Mouse (Mus musculus) cerebellum, adult 11-12 months (tissue): ENCODE data around the gene Tead1.

Source experiments
- DNase-seq: peaks from one replicate; pipeline ENCODE4 v3.0.0; 2022

Gene Tead1

DNA sequence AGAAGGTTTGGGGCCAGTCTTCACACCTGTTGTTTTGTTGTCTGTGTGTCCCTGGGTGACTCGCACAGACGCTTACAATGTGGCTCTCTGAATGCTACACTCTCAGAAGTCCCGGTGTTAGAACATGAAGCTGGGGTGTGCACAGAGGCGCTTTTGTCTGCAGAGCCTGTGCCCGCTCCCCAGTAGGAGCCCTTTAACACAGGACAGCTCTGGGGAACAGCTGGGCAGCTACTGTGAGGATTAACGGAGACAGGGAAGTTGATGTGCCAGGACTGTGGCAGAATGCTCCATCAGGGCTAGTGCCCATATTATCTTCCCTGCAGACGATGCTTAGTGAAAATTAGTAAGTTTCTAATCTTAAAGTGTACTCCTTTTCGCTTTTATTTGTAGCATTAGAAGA is 102.9 kb downstream of the Tead1 start:
- no peak for DNase-seq

- no peak for DNase-seq
Measured at GRCm38 (mm10) chr7:112784278-112784677, 105.2 kb downstream of the Tead1 start.

DNA sequence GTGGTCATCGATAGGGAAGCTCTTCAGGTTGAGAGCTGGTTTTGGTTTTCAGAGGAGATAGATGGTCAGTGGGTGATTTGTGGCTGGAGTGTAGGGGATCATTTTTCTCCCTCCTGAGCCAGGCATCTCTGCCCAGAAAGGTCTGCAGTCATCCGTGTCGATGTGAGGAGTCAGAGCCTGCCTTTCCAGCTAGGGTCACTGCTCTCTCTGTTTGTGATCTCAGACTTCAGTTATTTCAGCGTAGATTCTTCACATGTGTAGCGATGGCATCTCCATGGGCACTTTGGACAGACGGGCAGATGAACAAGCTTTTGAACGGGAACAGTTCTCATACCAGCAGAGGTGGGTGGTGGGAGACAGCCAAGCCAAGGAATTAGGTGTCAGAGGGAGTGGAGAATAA is 106.2 kb downstream of the Tead1 start:
- DNase-seq, result no peak

DNA sequence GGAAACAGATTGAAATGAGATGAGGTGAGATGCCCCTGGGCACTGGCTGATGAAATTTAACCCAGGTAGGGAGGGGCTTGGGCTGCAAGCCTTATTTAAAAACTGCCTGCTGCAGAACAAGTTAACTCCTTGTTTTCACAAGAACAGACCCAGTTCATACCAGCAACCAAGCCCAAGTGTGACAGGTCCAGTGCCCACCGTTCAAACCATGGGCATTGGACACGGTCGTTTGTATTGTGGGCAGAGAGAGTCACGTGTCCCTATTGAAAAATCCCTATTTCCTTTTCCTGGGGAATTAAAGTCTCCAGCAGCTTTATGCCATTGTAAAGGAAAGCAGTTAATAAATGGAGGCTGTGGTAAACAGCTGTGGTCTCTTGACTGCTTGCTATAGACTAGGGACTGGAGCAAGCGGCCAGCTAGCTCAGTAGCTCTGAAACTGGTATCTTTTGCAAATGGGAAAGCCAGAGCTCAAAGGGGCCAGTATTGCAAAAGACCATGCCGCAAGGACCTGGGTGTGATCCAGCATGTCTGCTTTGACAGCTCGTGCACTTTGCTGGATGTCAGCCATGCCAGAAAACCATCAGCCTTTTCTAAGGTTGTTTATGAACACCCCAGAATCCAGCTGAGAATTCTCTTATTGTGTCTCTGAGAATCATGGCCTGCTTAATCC is 107.6 kb downstream of the Tead1 start:
- no peak for DNase-seq

- DNase-seq, result no peak
Measured at GRCm38 (mm10) chr7:112787281-112787680, 108.2 kb downstream of the Tead1 start.

DNA sequence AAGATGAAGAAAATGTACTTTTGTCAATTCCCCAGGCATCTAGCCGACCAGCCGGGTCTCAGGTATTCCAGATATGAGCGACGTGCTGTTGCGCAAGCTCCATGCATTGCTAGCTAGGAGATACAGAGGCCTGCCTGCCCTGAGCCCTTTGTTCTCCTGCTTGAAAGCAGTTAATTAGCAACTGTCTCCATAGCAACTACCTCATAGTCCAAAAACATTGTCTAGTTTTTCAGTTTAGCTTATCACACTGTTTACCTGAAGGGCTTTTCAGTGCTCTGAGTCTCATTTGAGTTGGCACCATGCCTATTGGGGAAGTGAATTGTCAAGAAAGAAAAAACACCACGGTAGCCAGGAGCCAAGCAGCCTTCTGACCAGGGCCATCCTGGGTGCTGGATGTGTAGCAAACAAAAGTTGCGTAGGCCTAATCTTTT is 109.2 kb downstream of the Tead1 start:
- no peak for DNase-seq

DNA sequence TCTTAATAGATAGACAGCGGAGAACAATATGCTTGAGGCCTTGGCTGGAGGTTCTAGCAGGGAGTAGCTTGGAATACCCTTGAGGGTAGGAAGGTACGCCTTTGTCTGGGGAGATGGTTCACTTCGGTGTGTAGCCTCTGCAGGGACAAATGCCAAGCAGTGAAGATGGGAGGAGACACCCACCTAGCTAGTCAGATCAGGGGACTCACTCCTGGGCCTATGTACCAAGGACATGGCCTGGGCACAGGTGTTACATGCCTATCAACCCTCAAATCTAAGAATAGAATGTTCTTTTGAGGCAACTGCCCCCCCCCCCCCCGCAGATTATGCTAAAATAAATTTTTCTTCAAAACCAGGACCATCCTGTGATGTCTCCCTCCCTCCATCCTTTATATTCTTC is 110.6 kb downstream of the Tead1 start:
- DNase-seq, result no peak

DNA sequence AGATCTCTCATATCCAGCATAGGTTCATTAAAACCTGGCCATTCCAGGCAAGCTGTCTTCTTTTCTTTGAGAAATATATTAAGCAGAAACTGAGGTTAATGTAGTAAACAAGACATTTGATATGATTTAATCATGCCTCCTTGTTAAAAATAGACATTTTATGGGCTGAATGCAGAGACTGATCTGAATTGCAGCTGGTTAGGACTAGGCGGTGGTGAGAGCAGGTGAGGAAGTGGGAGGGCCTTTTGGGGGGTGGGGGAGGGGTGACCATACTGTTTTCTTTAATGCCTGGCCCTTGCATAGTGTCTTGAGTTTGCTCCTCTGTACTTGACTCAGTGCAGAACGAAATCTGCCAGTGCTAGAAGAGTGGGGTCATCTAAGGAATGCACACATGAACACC is 111.2 kb downstream of the Tead1 start:
- no peak for DNase-seq

GRCm38 (mm10) chr7:112792679-112793078 is 113.6 kb downstream of the Tead1 start:
- no peak for DNase-seq

- no peak for DNase-seq
Measured at GRCm38 (mm10) chr7:112793903-112794302, 114.8 kb downstream of the Tead1 start.

- DNase-seq, result no peak
Measured at GRCm38 (mm10) chr7:112794481-112794880, 115.4 kb downstream of the Tead1 start.

DNA sequence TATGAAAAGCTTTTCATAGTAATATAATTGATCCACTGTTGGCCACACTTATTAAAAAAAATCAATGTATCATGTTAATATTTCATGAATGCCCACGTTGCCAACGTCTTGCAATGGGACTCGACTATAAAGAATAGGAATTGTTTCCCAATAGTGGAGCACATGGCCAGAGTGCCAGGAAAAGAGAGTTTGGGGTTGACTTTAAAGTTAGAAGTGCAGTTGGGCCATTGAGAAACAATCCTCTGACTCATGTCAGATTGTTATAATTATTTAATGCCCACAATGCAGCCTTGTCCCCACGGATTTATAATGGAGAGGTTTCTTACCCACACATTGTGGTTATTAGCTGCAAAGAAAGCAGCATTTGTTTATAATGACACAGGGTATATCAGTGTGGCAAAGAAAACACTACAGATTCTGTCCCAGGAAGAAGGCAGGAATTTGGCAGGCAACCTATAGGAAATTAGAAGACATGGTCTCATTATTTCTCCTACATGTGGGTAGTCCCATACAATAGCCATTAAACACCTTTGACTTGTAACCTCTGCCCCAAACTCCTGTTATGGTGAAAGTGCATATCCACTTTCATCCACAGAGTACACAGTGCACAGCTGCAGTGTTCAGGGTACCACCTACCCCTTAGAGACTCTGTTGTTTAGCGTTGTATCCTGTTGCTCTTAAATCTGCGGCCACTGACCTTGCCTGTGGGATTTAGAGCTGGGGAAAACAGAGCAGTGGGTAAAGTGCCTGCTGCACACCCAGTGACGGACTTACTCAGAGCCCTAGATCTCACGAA is 118.6 kb downstream of the Tead1 start:
- no peak for DNase-seq

GRCm38 (mm10) chr7:112801706-112802105 is 122.6 kb downstream of the Tead1 start:
- DNase-seq, result no peak

- no peak for DNase-seq
Measured at GRCm38 (mm10) chr7:112806718-112807400, 127.7 kb downstream of the Tead1 start.

- no peak for DNase-seq
Measured at GRCm38 (mm10) chr7:112807401-112807751, 128.3 kb downstream of the Tead1 start.

DNA sequence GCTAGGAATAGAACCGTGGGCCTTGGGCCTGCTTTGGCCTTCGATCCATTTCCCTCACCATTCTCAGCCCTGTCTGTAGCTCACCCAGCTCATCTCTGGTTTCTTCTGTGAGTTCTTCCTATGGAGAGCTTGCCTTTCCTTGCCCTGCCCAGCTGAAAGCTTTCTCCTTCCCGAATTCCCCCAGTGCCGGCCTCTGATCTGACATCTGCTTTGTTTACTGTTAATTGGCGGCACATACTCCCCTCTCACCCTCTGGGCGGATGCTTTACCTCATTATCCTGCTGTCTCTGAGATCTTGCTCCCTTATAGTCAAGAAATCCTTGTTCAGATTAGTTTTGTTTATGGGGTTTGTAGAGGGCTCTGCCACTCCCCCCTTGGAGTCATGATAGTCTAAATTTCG is 131.6 kb downstream of the Tead1 start:
- no peak for DNase-seq

DNA sequence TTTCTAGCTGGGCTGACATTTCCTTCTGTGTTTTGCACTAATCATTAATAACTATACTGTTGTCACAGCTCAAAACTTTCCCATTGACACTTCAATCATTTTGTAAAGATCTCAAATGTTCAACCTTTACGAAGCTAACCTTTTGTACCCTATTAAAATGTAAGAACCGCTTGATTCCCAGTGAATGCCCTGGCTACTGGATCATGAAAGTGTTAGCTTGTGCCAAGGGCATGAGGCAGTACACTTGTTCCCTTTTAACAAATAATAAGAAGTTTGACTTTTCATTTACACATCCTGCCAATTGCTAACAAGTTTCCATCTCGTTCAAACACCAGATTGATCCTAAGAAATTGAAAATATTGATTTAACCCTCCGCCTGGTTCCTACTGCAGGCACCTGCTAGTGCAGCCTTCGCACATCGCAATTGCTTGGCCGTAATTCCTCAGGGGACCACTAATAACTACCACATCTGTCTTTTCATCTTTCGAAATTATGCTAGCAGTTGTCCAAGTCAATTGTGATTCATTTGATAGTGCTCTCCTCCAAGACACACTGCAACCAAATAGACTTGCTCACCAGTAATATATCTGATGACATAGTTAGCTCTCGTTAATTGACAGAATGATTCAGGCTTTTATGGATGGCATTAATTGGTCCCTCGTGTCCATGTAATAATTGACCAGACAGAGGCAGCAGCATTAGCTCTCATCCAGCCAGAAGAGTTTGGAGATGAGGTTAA is 133.1 kb downstream of the Tead1 start:
- no peak for DNase-seq

GRCm38 (mm10) chr7:112813163-112813562 is 134.0 kb downstream of the Tead1 start:
- no peak for DNase-seq

DNA sequence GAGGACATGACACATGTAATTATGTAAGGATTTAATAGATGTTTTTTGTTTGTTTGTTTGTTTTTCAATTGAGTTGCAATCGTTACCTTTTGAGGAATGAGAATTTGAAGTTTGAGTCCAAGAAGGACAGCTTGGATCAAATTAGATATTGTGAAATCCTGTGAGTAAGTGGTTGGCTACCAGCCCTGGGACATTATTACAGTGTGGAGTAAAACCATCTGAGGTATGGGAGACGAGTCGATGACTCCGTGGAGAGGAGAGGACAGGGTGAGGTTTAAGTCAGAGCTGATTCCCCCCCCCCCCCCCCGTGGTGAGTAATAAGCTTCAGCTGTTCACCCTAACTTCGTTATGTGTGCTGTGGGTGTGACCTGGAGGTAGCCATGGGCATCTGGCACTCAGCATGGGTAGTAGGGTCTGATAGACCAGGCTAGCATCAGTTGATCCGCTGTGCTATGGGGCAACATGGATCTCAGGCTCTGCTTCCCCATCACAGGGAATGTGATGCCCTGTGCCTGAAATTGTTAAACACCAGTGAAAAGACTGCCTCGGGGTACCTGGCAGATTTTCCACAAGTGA is 134.7 kb downstream of the Tead1 start:
- no peak for DNase-seq

DNA sequence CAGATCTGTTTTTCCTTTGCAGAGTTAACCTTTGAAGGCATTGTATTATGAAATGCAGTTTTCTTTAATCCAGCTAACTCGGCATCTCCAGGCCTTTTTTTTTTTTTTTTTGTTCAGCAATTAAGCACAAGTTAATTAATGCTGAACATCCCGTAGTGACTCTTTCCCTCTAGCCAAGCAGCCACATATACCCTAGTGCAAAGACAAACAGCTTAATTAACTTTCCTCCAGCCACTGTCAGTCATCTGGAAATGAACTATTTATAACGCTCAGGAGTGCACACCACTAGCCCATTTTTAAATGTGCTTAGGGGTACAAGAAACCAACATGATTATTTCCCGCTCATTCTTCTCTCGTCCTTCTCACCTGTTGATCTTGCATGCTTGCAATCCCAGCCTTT is 136.9 kb downstream of the Tead1 start:
- no peak for DNase-seq

DNA sequence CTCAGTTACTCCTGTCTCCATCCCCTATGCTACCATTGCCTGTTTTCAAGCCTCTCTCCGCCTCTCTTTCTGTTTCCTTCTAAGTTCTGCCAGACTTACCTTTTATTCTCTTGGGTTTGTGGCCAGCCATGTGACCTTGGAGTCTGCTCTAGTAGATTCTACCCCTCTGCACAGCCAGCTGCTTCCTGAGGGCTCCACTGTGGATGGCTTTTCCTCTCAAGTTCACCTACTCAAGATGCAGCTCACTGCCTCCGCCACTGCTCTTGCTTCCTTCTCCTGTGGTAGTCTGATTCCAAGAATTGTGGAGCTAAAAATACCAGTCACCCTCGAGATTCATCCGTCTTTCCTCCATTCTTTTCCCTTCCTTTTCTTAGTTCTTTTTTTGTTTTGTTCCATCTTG is 140.7 kb downstream of the Tead1 start:
- DNase-seq, result no peak

DNA sequence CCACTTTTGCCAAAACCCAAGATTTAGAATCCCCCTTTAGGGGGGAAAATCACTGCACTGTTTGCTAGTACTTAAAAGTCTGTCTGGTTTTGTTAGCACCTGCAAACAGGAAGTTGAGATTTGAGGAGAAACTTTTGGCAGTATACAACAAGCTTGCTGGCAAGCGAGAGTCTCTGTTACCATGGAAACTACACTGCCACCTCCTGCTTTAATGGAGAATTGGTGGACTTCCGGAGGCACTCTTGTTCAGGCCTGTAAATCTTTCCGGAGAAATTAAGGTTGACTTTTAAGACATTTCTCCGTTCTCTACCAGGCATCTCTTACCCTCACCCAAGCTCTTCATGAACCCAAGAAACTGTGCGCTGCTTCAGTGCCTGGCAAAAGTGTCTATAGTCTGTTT is 143.8 kb downstream of the Tead1 start:
- no peak for DNase-seq

- DNase-seq, result no peak
Measured at GRCm38 (mm10) chr7:112823621-112824020, 144.5 kb downstream of the Tead1 start.
